Mouse (Mus musculus) cerebellum, postnatal 36 days (tissue): ENCODE results near the gene Raet1e.
A peak's percentile ranks its signal among the peaks of the same experiment; 100 is the strongest.
"Not testable (repeated sequence)": the region's sequence is repeated elsewhere in the genome, so short reads cannot be mapped to it uniquely, and the experiment has no call there.

Source experiments
- DNase-seq, 2 experiments: peaks; one replicate each; pipeline ENCODE4 v3.0.0; 2021 to 2022; ENCODE audit warnings: mixed read lengths in 2 of 2

Raet1e gene

DNA sequence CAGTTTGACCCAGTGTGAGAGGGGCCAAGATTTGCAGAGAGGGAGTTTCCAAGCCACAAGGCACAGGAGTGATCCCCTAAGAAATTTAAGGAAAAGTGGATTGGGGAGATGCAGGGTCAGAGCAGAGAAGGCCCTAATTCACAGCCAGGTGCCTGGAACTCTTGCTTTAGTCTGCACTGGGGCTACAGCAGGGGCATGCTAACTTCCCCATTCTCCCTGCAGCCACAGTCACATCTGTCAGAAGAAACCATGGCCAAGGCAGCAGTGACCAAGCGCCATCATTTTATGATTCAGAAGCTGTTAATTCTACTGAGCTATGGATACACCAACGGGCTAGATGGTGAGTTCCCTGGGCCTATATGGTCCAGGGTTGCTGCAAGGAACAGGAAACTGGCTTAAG, 204.1 kb downstream of the Raet1e start:
- not testable (repeated sequence) for DNase-seq

DNA sequence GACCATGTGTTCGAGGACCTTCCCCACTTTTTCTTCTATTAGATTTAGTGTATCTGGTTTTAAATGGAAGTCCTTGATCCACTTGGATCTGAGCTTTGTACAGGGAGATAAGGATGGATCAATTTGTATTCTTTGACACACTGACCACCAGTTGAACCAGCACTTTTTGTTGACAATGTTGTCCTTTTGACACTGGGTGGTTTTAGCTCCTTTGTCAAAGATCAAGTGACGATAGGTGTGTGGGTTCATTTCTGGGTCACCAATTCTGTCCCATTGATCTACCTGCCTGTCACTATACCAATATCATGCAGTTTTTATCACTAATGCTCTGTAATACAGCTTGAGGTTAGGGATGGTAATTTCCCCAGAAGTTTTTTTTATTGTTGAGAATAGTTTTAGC, 206.5 kb downstream of the Raet1e start:
- DNase-seq, result not testable (repeated sequence)

DNA sequence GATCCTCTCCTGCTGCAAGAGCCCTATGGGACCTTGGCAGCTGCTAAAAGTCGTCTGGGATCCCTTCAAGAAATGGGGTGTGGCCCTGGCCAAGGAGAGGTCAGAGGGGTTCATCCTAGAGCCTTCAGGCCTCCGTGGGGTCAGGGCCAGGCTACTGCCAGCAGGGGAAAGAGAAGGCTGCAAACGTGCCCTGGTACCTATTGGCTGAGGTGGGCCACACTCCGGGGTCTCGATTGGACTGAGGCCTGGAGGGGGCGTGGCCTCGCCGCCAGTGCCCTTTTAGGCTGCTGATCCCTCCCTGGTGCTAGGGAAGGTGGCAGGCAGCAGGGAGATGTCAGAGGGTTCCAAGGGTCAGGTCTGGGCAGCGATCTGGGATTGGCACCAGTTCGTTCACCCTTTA, 222.9 kb downstream of the Raet1e start:
- DNase-seq, result not testable (repeated sequence)

DNA sequence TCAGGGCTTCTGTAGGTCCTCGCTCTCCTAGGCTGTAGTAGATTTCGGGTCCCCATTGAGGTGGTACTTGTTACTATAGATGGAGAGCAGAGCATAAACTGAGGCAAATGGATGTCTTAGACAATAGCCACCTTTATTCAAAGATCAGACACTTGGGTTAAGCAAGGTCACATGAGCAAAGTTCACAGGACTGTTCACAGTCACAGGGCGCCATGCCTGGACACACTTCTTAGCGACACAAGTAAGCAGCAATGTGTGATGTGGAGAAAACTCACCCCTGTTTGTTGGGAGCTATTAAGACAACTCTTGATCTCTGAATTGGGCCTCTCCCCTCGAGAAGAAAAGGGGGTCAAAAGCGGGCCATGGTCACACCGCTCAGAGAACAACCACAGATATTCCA, 231.8 kb downstream of the Raet1e start:
- not testable (repeated sequence) for DNase-seq

DNA sequence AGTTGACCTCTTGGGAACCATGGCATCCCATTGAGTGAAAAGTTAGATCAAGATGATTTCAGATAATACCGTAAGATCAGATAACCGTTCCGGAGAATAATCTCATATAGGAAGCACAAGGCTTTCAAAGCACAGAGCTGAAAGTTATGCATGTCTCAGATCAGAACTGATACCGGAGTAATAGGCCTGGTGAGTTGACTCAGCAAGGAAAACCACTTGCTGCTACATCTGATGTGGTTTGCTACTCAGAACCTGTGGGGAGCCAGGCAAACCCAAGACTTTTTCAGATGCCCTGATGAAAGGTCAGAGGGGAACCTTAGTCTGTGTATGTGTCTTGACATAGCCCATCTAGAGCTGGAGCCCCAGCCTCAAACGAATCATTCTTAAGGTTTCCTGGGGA, 233.2 kb downstream of the Raet1e start:
- DNase-seq, result not testable (repeated sequence)

DNA sequence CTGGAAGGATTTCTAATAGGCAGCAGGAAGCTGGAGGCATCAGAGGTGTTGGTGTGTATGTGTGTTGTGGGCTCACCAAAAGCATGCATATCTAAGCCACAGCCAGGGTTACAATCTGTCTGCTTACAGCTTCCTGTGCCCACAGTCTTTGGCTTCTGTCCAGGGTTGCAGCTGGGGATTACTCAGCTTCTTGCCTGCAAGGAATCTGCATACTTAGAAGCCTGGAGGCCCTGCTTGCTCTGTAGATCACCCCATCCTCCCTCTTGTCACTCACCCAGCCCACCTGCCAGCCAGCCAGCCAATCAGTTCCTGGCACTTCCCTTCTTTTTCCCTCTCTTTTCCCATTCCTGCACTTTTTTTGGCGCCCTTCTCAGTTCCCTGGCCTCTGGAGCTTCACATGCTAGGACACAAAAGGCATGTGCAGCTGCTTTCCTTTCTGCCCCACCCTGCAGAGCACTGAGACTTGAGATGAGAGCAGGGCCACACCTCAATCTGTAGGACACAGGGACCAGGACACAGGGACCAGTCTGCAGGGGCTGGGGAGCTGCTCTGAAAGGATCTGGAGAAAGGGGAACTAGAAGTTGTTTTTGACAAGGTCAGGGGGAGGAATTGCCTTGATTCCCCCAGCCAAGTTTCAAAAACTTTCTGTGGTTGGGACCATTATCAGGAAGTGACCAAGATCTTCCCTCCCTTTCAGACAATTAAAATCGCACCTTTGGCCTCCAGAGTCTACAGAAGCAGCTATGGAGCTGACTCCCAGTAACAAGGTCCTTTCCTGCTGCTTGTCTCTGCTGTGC, 234.9 kb downstream of the Raet1e start:
- not testable (repeated sequence) for DNase-seq

DNA sequence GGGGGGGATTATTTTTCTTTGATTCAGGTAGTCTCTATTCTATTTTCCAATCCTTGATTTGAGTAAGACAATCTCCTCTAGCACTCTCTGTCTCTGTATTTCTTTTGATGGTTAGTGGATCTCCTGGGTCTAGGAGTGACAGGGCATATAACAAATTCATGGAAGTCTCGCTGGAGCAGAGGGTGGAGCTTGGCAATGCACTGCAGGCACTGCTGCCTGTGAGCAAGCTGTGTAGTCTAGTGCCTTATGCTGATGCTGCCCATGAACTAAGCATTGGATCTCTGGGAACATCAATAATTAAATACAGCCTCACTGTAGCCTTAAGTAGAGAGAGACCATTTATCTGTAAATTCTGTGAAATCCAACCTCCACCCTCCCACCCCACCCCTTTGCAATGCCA, 238.3 kb downstream of the Raet1e start:
- DNase-seq, result not testable (repeated sequence)

DNA sequence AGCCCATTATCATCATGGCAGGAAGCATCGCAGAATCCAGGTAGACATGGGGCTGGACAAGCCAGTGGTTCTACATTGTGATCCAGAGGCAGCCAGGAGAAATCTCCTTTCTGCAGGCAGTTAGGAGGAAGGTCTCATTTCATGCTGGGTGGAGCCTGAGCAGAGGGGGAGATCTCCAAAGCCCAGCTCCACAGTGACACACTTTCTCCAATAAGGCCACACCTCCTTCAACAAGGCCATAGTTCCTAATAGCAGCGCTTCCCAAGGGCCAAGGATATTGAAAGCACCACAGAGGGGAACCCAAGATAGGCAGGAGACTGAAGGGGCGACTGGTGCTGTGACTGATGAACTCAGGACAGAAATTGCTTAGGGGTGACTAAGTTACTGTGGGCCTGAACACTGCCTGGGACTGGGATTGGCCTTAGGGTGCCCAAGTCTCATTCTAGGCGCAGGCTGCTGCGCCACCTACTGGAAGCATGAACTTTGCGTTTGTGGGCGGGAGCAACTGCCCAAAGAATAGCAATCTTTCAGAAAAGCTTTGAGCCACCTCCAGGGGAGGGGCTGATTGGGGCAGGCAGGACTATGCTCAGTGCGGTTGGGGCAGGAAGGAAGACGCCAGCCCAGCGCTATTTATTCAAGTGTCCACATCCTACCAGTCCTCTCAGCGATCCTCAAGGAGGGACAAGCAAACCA, 244.0 kb downstream of the Raet1e start:
- peak in 1 of 2 experiments; percentile 2 for DNase-seq

DNA sequence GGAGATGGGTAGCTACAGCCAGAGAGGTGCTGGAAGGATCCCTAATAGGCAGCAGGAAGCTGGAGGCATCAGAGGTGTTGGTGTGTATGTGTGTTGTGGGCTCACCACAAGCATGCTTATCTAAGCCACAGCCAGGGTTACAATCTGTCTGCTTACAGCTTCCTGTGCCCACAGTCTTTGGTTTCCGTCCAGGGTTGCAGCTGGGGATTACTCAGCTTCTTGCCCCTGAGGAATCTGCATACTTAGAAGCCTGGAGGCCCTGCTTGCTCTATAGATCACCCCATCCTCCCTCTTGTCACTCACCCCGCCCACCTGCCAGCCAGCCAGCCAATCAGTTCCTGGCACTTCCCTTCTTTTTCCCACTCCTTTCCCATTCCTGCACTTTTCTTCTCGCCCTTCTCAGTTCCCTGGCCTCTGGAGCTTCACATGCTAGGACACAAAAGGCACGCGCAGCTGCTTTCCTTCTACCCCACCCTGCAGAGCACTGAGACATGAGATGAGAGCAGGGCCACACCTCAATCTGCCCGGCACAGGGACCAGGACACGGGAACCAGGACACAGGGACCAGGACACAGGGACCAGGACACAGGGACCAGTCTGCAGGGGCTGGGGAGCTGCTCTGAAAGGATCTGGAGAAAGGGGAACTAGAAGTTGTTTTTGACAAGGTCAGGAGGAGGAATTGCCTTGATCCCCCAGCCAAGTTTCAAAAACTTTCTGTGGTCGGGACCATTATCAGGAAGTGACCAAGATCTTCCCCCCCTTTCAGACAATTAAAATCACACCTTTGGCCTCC, 255.5 kb downstream of the Raet1e start:
- not testable (repeated sequence) for DNase-seq
